Mouse (Mus musculus): ENCODE results near the gene Lct. TPM values are rescaled to one million over a fixed set of nuclear protein-coding genes. Genes with fewer than 3 reads are reported as not detected.
"Not testable (repeated sequence)": the region's sequence is repeated elsewhere in the genome, so short reads cannot be mapped to it uniquely, and the experiment has no call there.

The Lct gene
- polyA plus RNA-seq, 1 experiment from 2014 or later, result 0.37 TPM

DNA sequence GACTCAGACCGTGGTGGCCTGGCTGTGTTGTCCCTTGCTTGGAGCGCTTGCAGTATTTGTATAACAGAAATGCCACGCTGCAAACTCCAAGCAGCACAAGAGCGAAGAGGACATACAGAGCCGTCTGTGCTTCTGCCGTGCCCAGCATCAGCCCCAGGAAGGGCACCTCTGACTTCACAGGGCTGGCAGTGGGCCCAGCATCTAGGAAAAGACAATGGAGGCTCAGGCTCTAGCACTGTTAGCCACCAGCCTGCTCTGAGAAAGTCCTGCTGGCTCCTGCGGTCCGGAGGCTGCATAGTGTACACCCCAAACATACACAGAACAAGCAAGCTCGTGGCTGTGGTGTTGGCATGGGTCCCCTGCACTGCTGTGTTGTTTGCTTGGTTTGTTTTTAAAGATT lies 43.0 kb downstream of the Lct start:
- no peak overlapping the region for H3K4me3 ChIP-seq
- no peaks in the 10 kb centered on the region for H3K9me3 ChIP-seq (replicated peaks)
- H3K27ac ChIP-seq, result no peak overlapping the region
- no peaks in the 10 kb centered on the region for H3K27me3 ChIP-seq
- H3K36me3 ChIP-seq, result peaks cover 19% of the 10 kb centered on the region
- no peak for ATAC-seq (ENCODE audit: low FRiP score)
- 88% methylated on average over 9 of the region's 9 CpGs for WGBS
- no peak overlapping the region for H3K9ac ChIP-seq
- H3K4me2 ChIP-seq (replicated peaks), result no peak overlapping the region
- H3K4me1 ChIP-seq, result no peaks in the 10 kb centered on the region

GRCm38 (mm10) chr1:128284157-128284690 lies 43.9 kb downstream of the Lct start:
- H3K27me3 ChIP-seq, result no peaks in the 10 kb centered on the region
- ATAC-seq (ENCODE audit: low FRiP score), result no peak
- H3K27ac ChIP-seq, result no peak overlapping the region
- 86% methylated on average over 8 of the region's 8 CpGs for WGBS
- H3K4me1 ChIP-seq, result no peaks in the 10 kb centered on the region
- peaks cover 28% of the 10 kb centered on the region for H3K36me3 ChIP-seq
- H3K4me3 ChIP-seq, result no peak overlapping the region
- H3K4me2 ChIP-seq (replicated peaks), result no peak overlapping the region
- no peaks in the 10 kb centered on the region for H3K9me3 ChIP-seq (replicated peaks)
- no peak overlapping the region for H3K9ac ChIP-seq

DNA sequence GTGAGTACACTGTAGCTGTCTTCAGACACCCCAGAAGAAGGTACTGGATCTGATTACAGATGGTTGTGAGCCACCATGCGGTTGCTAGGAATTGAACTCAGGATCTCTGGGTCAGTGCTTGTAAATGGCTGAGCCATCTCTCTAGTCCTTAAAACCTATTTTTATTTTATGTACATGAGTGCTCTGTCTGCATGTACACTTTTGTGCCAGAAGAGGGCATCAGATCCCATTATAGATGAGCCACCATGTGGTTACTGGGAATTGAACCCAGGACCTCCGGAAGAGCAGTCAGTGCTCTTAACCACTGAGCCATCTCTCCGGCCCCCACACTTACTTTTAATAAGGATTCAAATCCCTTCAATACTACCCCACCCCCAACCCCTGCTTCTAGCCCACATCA lies 45.2 kb downstream of the Lct start:
- Histone ChIP-seq H3K36me3 (peaks cover 40% of the 10 kb centered on the region), H3K4me2 (replicated peaks) (no peak overlapping the region), H3K9ac (no peak overlapping the region), H3K27me3 (no peaks in the 10 kb centered on the region), H3K9me3 (replicated peaks) (no peaks in the 10 kb centered on the region), H3K27ac (no peak overlapping the region), H3K4me1 (no peaks in the 10 kb centered on the region), H3K4me3 (no peak overlapping the region)
- ATAC-seq (ENCODE audit: low FRiP score), result no peak
- 99% methylated on average over 3 of the region's 3 CpGs for WGBS

DNA sequence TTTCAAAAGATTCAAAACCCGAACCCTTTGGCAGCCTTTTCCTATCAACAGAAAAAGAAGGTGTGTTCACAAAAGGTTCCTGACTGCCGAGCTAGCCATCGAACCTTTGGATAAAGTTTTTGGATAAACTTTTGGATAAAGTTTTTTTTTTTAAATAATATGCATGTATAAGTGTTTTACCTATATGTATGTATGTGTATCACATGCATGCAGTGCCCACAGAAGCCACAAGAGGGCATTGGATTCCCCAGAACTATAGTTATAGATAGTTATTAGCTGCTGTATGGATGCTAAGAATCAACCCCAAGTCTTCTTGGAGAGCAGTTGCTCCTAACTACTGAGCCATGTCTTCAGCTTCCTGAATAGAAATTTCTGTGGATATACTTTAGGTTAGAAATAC lies 46.4 kb downstream of the Lct start:
- H3K4me2 ChIP-seq (replicated peaks), result no peak overlapping the region
- ATAC-seq (ENCODE audit: low FRiP score), result no peak
- no peak overlapping the region for H3K27ac ChIP-seq
- H3K36me3 ChIP-seq, result peaks cover 52% of the 10 kb centered on the region
- 94% methylated on average over 3 of the region's 3 CpGs for WGBS
- no peak overlapping the region for H3K4me3 ChIP-seq
- H3K4me1 ChIP-seq, result no peaks in the 10 kb centered on the region
- no peaks in the 10 kb centered on the region for H3K27me3 ChIP-seq
- H3K9me3 ChIP-seq (replicated peaks), result no peaks in the 10 kb centered on the region
- H3K9ac ChIP-seq, result no peak overlapping the region

- no peaks in the 10 kb centered on the region for H3K4me1 ChIP-seq
- H3K9me3 ChIP-seq (replicated peaks), result no peaks in the 10 kb centered on the region
- H3K4me2 ChIP-seq (replicated peaks), result no peak overlapping the region
- H3K9ac ChIP-seq, result no peak overlapping the region
- H3K4me3 ChIP-seq, result no peak overlapping the region
- no peaks in the 10 kb centered on the region for H3K27me3 ChIP-seq
- peaks cover 78% of the 10 kb centered on the region for H3K36me3 ChIP-seq
- H3K27ac ChIP-seq, result no peak overlapping the region
- no peak for ATAC-seq (ENCODE audit: low FRiP score)
- 96% methylated on average over 3 of the region's 3 CpGs for WGBS
These were observed 49.6 kb downstream of the Lct start for GRCm38 (mm10) chr1:128278563-128278962.

GRCm38 (mm10) chr1:128275908-128276307 lies 52.2 kb downstream of the Lct start:
- H3K27me3 ChIP-seq, result no peaks in the 10 kb centered on the region
- 91% methylated on average over 1 of the region's 1 CpGs for WGBS
- no peak overlapping the region for H3K4me2 ChIP-seq (replicated peaks)
- no peak overlapping the region for H3K9ac ChIP-seq
- no peak overlapping the region for H3K4me3 ChIP-seq
- H3K27ac ChIP-seq, result no peak overlapping the region
- ATAC-seq (ENCODE audit: low FRiP score), result no peak
- H3K9me3 ChIP-seq (replicated peaks), result no peaks in the 10 kb centered on the region
- H3K36me3 ChIP-seq, result peaks cover 87% of the 10 kb centered on the region
- H3K4me1 ChIP-seq, result no peaks in the 10 kb centered on the region

DNA sequence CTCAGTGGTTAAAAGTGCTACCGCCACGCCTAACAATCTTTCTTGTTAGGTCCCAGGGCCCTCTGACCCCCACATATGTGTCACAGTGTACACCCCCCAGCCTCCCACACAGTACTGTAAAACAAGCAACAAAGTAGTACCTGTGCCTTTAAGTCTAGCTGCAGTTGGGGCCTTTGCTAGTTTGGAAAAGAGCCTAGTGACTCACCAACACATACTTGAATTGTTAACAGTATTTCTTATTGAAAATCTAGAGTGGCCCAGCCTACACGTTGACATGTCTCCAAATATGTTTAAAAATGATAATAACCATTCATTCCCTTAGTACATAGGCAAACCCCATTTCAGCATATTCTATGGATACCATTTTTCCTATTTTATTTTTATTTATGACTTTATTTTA lies 57.4 kb downstream of the Lct start:
- 94% methylated on average over 3 of the region's 3 CpGs for WGBS
- H3K36me3 ChIP-seq, result peaks cover 87% of the 10 kb centered on the region

GRCm38 (mm10) chr1:128267061-128267460 lies 61.1 kb downstream of the Lct start:
- H3K27me3 ChIP-seq; H3K4me2 ChIP-seq (replicated peaks); ATAC-seq (ENCODE audit: low FRiP score); H3K9me3 ChIP-seq (replicated peaks); H3K9ac ChIP-seq; H3K4me3 ChIP-seq; H3K4me1 ChIP-seq; H3K27ac ChIP-seq: not testable (repeated sequence)
- peaks cover 84% of the 10 kb centered on the region for H3K36me3 ChIP-seq
- WGBS, result 84% methylated on average over 7 of the region's 7 CpGs

More for the DNA sequence above, 57.4 kb downstream of the Lct start:
- no peak overlapping the region for H3K4me2 ChIP-seq (replicated peaks)
- ATAC-seq (ENCODE audit: low FRiP score), result no peak
- H3K27ac ChIP-seq, result no peak overlapping the region
- no peak overlapping the region for H3K4me3 ChIP-seq
- no peaks in the 10 kb centered on the region for H3K4me1 ChIP-seq
- H3K9me3 ChIP-seq (replicated peaks), result no peaks in the 10 kb centered on the region
- no peak overlapping the region for H3K9ac ChIP-seq
- H3K27me3 ChIP-seq, result no peaks in the 10 kb centered on the region

GRCm38 (mm10) chr1:128244727-128245355 lies 83.3 kb downstream of the Lct start:
- no peaks in the 10 kb centered on the region for H3K9me3 ChIP-seq (replicated peaks)
- 3% methylated on average over 19 of the region's 19 CpGs for WGBS
- H3K27me3 ChIP-seq, result no peaks in the 10 kb centered on the region
- peak overlapping the region; percentile 83 for H3K9ac ChIP-seq
- peaks cover 9% of the 10 kb centered on the region for H3K4me1 ChIP-seq
- peak overlapping the region; percentile 91; the same call in 1 of the 2 replicates for H3K27ac ChIP-seq
- H3K36me3 ChIP-seq, result no peaks in the 10 kb centered on the region
- ATAC-seq (ENCODE audit: low FRiP score), result peak; percentile 66
- H3K4me2 ChIP-seq (replicated peaks), result peak overlapping the region; percentile 90
- peak overlapping the region; percentile 78 for H3K4me3 ChIP-seq

GRCm38 (mm10) chr1:128243996-128244726 lies 84.0 kb downstream of the Lct start:
- Histone ChIP-seq H3K4me2 (replicated peaks) (peak overlapping the region; percentile 90), H3K27me3 (no peaks in the 10 kb centered on the region), H3K4me1 (peaks cover 9% of the 10 kb centered on the region), H3K36me3 (no peaks in the 10 kb centered on the region), H3K4me3 (peak overlapping the region; percentile 78), H3K9me3 (replicated peaks) (no peaks in the 10 kb centered on the region), H3K27ac (peak overlapping the region; percentile 91), H3K9ac (peak overlapping the region; percentile 83)
- under 1% methylated on average over 71 of the region's 71 CpGs for WGBS
- ATAC-seq (ENCODE audit: low FRiP score), result peak; percentile 96

DNA sequence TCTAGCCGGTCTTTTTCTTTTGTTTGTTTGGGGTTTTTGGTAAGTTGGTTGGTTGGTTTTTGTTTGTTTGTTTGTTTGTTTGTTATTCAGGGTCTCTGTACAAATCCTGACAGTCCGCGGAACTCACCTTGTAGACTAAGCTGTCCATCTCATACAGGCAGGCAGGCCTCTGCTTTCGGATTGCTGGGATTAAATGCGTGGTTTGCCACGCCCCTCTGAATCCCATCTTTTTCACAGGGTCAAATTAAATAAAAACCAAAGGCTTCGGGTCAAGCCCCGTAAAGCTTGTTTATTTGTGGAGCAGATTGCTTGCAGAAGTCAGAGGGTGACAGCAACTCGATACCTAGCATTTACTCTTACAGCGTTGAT lies 84.5 kb downstream of the Lct start, which contains the start of gene Ubxn4:
Gene Ubxn4, plus strand, starts transcription at position 338 of the 369 bp plus-strand sequence.
- Histone ChIP-seq H3K27me3 (no peaks in the 10 kb centered on the region), H3K36me3 (no peaks in the 10 kb centered on the region), H3K4me3 (peak within 1 kb of the TSS; percentile 78), H3K9ac (peak within 1 kb of the TSS; percentile 83), H3K4me2 (replicated peaks) (peak within 1 kb of the TSS; percentile 90), H3K27ac (peak within 1 kb of the TSS; percentile 91), H3K9me3 (replicated peaks) (no peaks in the 10 kb centered on the region), H3K4me1 (peaks cover 9% of the 10 kb centered on the region)
- WGBS, result 12% methylated on average over 10 of the region's 10 CpGs
- peak; percentile 48 for ATAC-seq (ENCODE audit: low FRiP score)

GRCm38 (mm10) chr1:128235181-128235580 lies 92.9 kb downstream of the Lct start:
- Histone ChIP-seq H3K27ac (no peak overlapping the region), H3K9me3 (replicated peaks) (no peaks in the 10 kb centered on the region), H3K4me3 (no peak overlapping the region), H3K4me2 (replicated peaks) (no peak overlapping the region), H3K27me3 (no peaks in the 10 kb centered on the region), H3K9ac (no peak overlapping the region), H3K4me1 (no peaks in the 10 kb centered on the region), H3K36me3 (peaks cover 57% of the 10 kb centered on the region)
- 96% methylated on average over 4 of the region's 4 CpGs for WGBS
- ATAC-seq (ENCODE audit: low FRiP score), result no peak

Measured in hindbrain, embryonic 12.5 days (tissue).